Mouse (Mus musculus) bone marrow macrophage, adult 2 months (primary cell): ENCODE measurements around the gene Ahdc1.

Source experiments
- CTCF ChIP-seq: IDR thresholded peaks from 2 replicates; pipeline ENCODE4 v1.5.1; 2012; ENCODE audit warnings: low read depth, mild to moderate bottlenecking, low read length, moderate library complexity
- POLR2A ChIP-seq: IDR thresholded peaks from 2 replicates; pipeline ENCODE4 v1.6.1; 2012; ENCODE audit warnings: mild to moderate bottlenecking, low read depth, low read length, borderline replicate concordance

- TF ChIP-seq CTCF (no peak), POLR2A (no peak)
These were observed 71.2 kb downstream of the Ahdc1 start for GRCm38 (mm10) chr4:133082216-133082773.
